In genomic region chr17:28769875-28770421, GRCm38 (mm10) we compare ENCODE assay signal across 8 mouse cellular contexts. TPM values are rescaled to one million over a fixed set of nuclear protein-coding genes. Genes with fewer than 3 reads are reported as not detected.
A peak's percentile ranks its signal among the peaks of the same experiment; 100 is the strongest.
DNase-seq lines count a peak whose midpoint lies in the region; ATAC-seq lines count a peak whose summit lies in the region.

No protein-coding gene starts in this region.

- no peaks in the 10 kb centered on the region for H3K9me3 ChIP-seq in hindbrain, embryonic 10.5 days
- H3K9me3 ChIP-seq in liver, embryonic 11.5 days (ENCODE audit: control insufficient read depth, low read length), result no peaks in the 10 kb centered on the region
- no peaks in the 10 kb centered on the region for H3K9me3 ChIP-seq in neural tube, embryonic 12.5 days

- no peaks in the 10 kb centered on the region for H3K36me3 ChIP-seq in hindbrain, embryonic 10.5 days
- H3K36me3 ChIP-seq in liver, embryonic 11.5 days (ENCODE audit: control insufficient read depth, insufficient read depth, low read length), result no peaks in the 10 kb centered on the region
- no peaks in the 10 kb centered on the region for H3K36me3 ChIP-seq in neural tube, embryonic 12.5 days

- peak overlapping the region; percentile 81 for H3K4me2 ChIP-seq in liver, embryonic 11.5 days
- peak overlapping the region; percentile 70 for H3K4me2 ChIP-seq in neural tube, embryonic 12.5 days (replicated peaks)

- peak overlapping the region; percentile 40; the same call in 1 of the 2 replicates for H3K9ac ChIP-seq in liver, embryonic 11.5 days (ENCODE audit: low read depth, low read length)
- 0 out of 2 replicates have a peak overlapping the region, but pooled peaks have one; percentile 33 for H3K9ac ChIP-seq in neural tube, embryonic 12.5 days

- 7% methylated on average over 24 of the region's 24 CpGs for WGBS in hindbrain, embryonic 10.5 days
- WGBS in liver, embryonic 11.5 days, result 2% methylated on average over 24 of the region's 24 CpGs
- 7% methylated on average over 24 of the region's 24 CpGs for WGBS in neural tube, embryonic 12.5 days

- peaks cover 19% of the 10 kb centered on the region for H3K4me1 ChIP-seq in hindbrain, embryonic 10.5 days (replicated peaks)
- H3K4me1 ChIP-seq in liver, embryonic 11.5 days (replicated peaks; ENCODE audit: control insufficient read depth, insufficient read depth, low read length), result peaks cover 7% of the 10 kb centered on the region; the same call in 1 of the 2 replicates
- peaks cover 16% of the 10 kb centered on the region for H3K4me1 ChIP-seq in neural tube, embryonic 12.5 days

- H3K27ac ChIP-seq in hindbrain, embryonic 10.5 days, result peak overlapping the region; percentile 64
- H3K27ac ChIP-seq in liver, embryonic 11.5 days (ENCODE audit: low read depth, low read length), result no peak overlapping the region
- H3K27ac ChIP-seq in neural tube, embryonic 12.5 days, result no peak overlapping the region

- no peak for ATAC-seq in liver, embryonic 11.5 days (replicated peaks; ENCODE audit: low FRiP score)
- ATAC-seq in neural tube, embryonic 12.5 days (ENCODE audit: low FRiP score, low read depth), result no peak

- peaks cover 60% of the 10 kb centered on the region for H3K27me3 ChIP-seq in hindbrain, embryonic 10.5 days (ENCODE audit: insufficient read depth, poor library complexity, severe bottlenecking)
- H3K27me3 ChIP-seq in liver, embryonic 11.5 days (replicated peaks; ENCODE audit: control insufficient read depth, insufficient read depth, low read length), result peaks cover 43% of the 10 kb centered on the region
- H3K27me3 ChIP-seq in neural tube, embryonic 12.5 days (replicated peaks), result peaks cover 34% of the 10 kb centered on the region

- H3K4me3 ChIP-seq in hindbrain, embryonic 10.5 days, result peak overlapping the region; percentile 56
- H3K4me3 ChIP-seq in liver, embryonic 11.5 days (ENCODE audit: low read depth, low read length), result peak overlapping the region; percentile 52
- H3K4me3 ChIP-seq in neural tube, embryonic 12.5 days, result peak overlapping the region; percentile 29

- peak; percentile 12 for DNase-seq in ovary, postnatal 10 days (ENCODE audit: low spot score)
- no peak for DNase-seq in ovary, adult 18-20 months (ENCODE audit: low spot score)
- DNase-seq in embryo, embryonic 10 days (ENCODE audit: low spot score), result peak; percentile 39
- DNase-seq in hindbrain, embryonic 10.5 days (ENCODE audit: low spot score), result peak; percentile 33
- DNase-seq in liver, embryonic 11.5 days (ENCODE audit: low spot score), result peak; percentile 42
- no peak for DNase-seq in spleen, adult 18-20 months
- DNase-seq in left cerebral cortex, adult 9 months (ENCODE audit: low spot score in 2 of 2), result no peak

RNA-seq across cellular contexts. Expression of gene Mapk13, which starts 0.9 kb away (rescaled TPM):
- 3.9 and 8.9 TPM in 2 replicates for polyA plus RNA-seq in hindbrain, embryonic 10.5 days (2016; fragmentation: Nextera tagmentation; extraction: Ambion mirVana)
- polyA plus RNA-seq in liver, embryonic 11.5 days (2014; fragmentation: Nextera tagmentation; extraction: Ambion mirVana), result 5.0 and 5.5 TPM in 2 replicates
- 1.5 and 1.9 TPM in 2 replicates for polyA plus RNA-seq in neural tube, embryonic 12.5 days (2016; fragmentation: Nextera tagmentation; extraction: Ambion mirVana)

RNA-seq across cellular contexts. Expression of gene Brpf3, which starts 30.9 kb away (rescaled TPM):
- 9.8 and 12.2 TPM in 2 replicates for polyA plus RNA-seq in hindbrain, embryonic 10.5 days (2016; fragmentation: Nextera tagmentation; extraction: Ambion mirVana)
- 29.3 and 34.8 TPM in 2 replicates for polyA plus RNA-seq in liver, embryonic 11.5 days (2014; fragmentation: Nextera tagmentation; extraction: Ambion mirVana)
- polyA plus RNA-seq in neural tube, embryonic 12.5 days (2016; fragmentation: Nextera tagmentation; extraction: Ambion mirVana), result 10.9 and 12.1 TPM in 2 replicates

RNA-seq across cellular contexts. Expression of gene AC170998.1, which starts 44.1 kb away (rescaled TPM):
- polyA plus RNA-seq in hindbrain, embryonic 10.5 days (2016; fragmentation: Nextera tagmentation; extraction: Ambion mirVana), result 1.4 and 3.2 TPM in 2 replicates
- 0.84 and 3.6 TPM in 2 replicates for polyA plus RNA-seq in liver, embryonic 11.5 days (2014; fragmentation: Nextera tagmentation; extraction: Ambion mirVana)
- polyA plus RNA-seq in neural tube, embryonic 12.5 days (2016; fragmentation: Nextera tagmentation; extraction: Ambion mirVana), result 2.6 and 3.3 TPM in 2 replicates

Comparison
In these comparisons a context has a peak if more than half of its experiments do, and no peak if none do; other contexts are left out.
1. DNase-seq: peak in ovary, postnatal 10 days (single experiment), embryo, embryonic 10 days (single experiment), hindbrain, embryonic 10.5 days (single experiment) and liver, embryonic 11.5 days (single experiment); none in ovary, adult 18-20 months (single experiment), spleen, adult 18-20 months (0 of 2) and left cerebral cortex, adult 9 months (0 of 2).
2. Peak in every context shown above with its lines, with median percentiles within 50 percentile points of each other: H3K4me3 ChIP-seq.